Mouse (Mus musculus) liver, adult 2 months (tissue): ENCODE results near the gene Wdr35. TPM values are rescaled to one million over a fixed set of nuclear protein-coding genes. Genes with fewer than 3 reads are reported as not detected.
A peak's percentile ranks its signal among the peaks of the same experiment; 100 is the strongest.

Source experiments
- DNase-seq: peaks from one replicate; pipeline ENCODE4 v3.0.0-alpha.2; 2011; ENCODE audit warnings: low read depth, low spot score; ENCODE audit errors: extremely low read depth
- H3K27ac ChIP-seq: fragments of 200-500 bp; replicated peaks from 2 replicates; pipeline ENCODE4 v1.5.1; 2012; ENCODE audit warnings: low read depth, mild to moderate bottlenecking, control low read depth, inconsistent platforms, low read length; ENCODE audit not compliant: insufficient read depth
- H3K27me3 ChIP-seq: fragments of 200-500 bp; 2 replicates; pipeline ENCODE4 v1.6.1; 2012; ENCODE audit warnings: mild to moderate bottlenecking, moderate library complexity, low read length, inconsistent platforms; ENCODE audit not compliant: control insufficient read depth, insufficient read depth
- H3K36me3 ChIP-seq: fragments of 200-500 bp; 2 replicates; pipeline ENCODE4 v1.6.1; 2012; ENCODE audit warnings: low read length, inconsistent platforms; ENCODE audit not compliant: control insufficient read depth, insufficient read depth
- H3K4me1 ChIP-seq: fragments of 200-500 bp; 2 replicates; pipeline ENCODE4 v1.6.1; 2011; ENCODE audit warnings: low read length; ENCODE audit not compliant: control insufficient read depth, insufficient read depth
- H3K4me3 ChIP-seq: fragments of 200-500 bp; 2 replicates; pipeline ENCODE4 v1.5.1; 2011; ENCODE audit warnings: low read depth, mild to moderate bottlenecking, control low read depth, low read length, moderate library complexity; ENCODE audit not compliant: insufficient read depth
- H3K79me2 ChIP-seq: fragments of 200-500 bp; 2 replicates; pipeline ENCODE4 v1.6.1; 2012; ENCODE audit warnings: inconsistent platforms, mild to moderate bottlenecking, low read length, moderate library complexity; ENCODE audit not compliant: control insufficient read depth, insufficient read depth
- H3K9ac ChIP-seq: fragments of 200-500 bp; 2 replicates; pipeline ENCODE4 v1.6.1; 2012; ENCODE audit warnings: low read depth, mild to moderate bottlenecking, control low read depth, inconsistent platforms, low read length
- CTCF ChIP-seq: fragments of 200-500 bp; IDR thresholded peaks from 2 replicates; pipeline ENCODE4 v1.5.1; 2011; ENCODE audit warnings: low read depth, low read length, control low read depth
- POLR2A ChIP-seq: fragments of 200-500 bp; IDR thresholded peaks from 2 replicates; pipeline ENCODE4 v1.6.1; 2011; ENCODE audit warnings: low read length, control low read depth; ENCODE audit not compliant: insufficient read depth; ENCODE audit errors: extremely low read depth
- WGBS: fragments of 180-500 bp; shearing (Covaris S2); methylation state at CpG from one replicate; pipeline ENCODE4 v1.1.7; 2018; 5-methylcytosine and 5-hydroxymethylcytosine counted together
- polyA plus RNA-seq: library from polyadenylated mRNA; depleted of rRNA; stranded (reverse); fragments of >200 nt; gene quantifications from 2 replicates; pipeline ENCODE4 v1.2.3, GENCODE M21; 2012
- total RNA-seq: library from RNA; depleted of rRNA; stranded (reverse); fragments of >200 nt; gene quantifications from 2 replicates; pipeline ENCODE4 v1.2.3, GENCODE M21; 2014

The Wdr35 gene
- total and polyA plus RNA-seq, 2 experiments = 0.59 to 3.0 TPM

DNA sequence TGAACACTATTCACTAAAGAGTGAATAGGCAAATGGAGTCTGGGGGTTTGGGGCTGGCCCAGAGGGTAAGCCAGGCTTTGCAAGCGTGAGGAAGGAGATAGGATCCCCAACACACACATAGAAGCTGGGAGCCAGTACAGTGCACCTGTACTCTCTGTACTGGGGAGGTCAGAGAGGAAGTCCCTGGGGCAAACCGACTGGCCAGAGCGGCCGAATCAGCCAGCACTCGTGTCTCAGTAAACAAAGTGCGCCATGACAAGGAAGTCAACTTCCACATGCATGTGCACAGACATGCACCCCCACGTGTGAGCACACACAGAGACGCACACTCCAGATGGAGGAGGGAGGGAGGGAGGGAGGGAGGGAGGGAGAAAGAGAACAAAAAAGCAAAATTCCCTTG is 19.5 kb downstream of the Wdr35 start:
- H3K4me1 ChIP-seq = no peaks in the 10 kb centered on the region
- no peak for DNase-seq

DNA sequence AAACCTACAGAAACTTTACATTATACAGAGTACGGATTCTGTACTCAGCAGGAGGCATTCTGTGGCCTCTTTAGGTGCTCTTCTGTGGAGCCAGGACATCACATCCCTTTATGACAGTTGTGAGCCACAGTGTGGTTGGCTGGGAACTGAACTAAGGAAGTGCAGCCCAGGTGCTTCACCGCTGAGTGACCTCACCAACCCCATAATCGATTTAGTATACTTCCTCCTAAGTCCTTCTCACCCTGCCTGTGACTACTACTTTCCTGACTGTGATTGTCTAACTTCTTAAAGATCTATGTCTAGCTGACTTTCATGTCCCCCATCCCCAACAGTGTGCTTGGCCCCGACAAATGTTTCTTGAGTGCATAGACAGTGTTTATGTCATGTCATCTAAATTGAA is 24.6 kb downstream of the Wdr35 start:
- H3K27ac ChIP-seq = no peak overlapping the region
- H3K4me1 ChIP-seq = 0 out of 2 replicates have a peak, but pooled peaks cover 2% of the 10 kb centered on the region
- H3K36me3 ChIP-seq = no peaks in the 10 kb centered on the region
- no peak overlapping the region for H3K4me3 ChIP-seq
- no peak for DNase-seq
- no peak overlapping the region for H3K9ac ChIP-seq
- H3K79me2 ChIP-seq = no peaks in the 10 kb centered on the region
- 88% methylated on average over 4 of the region's 4 CpGs for WGBS
- H3K27me3 ChIP-seq = no peaks in the 10 kb centered on the region
- TF ChIP-seq POLR2A = no peak
- no peak for TF ChIP-seq CTCF

More for the DNA sequence above, 19.5 kb downstream of the Wdr35 start:
- 67% methylated on average over 8 of the region's 8 CpGs for WGBS
- no peaks in the 10 kb centered on the region for H3K36me3 ChIP-seq
- no peak overlapping the region for H3K9ac ChIP-seq
- H3K27ac ChIP-seq = no peak overlapping the region
- H3K79me2 ChIP-seq = no peaks in the 10 kb centered on the region
- no peak overlapping the region for H3K4me3 ChIP-seq
- no peak for TF ChIP-seq POLR2A
- no peak for TF ChIP-seq CTCF
- no peaks in the 10 kb centered on the region for H3K27me3 ChIP-seq

DNA sequence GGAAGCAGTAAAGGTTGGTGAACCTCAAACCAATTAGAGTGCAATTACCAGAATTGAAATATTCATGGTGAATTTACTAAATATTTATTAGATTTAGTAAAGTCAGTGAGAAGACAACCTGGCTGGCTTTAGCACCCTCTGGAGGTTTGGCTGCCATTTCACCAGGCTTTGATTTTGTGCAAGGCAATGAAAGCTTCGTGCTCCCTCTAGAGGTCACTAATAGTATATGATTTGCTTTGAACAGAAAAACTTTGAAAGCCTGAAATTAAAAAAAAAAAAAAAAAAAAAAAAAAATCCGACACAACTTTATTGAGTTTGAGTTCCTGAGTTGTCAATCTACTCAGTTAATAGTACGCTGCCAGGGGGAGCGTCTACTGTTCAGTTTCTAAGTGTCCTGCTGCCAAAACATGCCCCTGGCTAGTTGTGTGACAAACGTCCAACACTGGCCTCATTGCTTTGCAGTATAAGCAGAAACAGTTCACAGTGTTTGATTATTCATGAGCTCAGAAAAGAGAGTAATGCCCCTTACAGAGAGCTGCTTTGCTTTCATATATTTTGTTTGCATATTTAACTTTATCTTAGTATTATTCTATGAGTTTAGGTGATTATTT is 28.5 kb downstream of the Wdr35 start:
- no peak overlapping the region for H3K27ac ChIP-seq
- no peaks in the 10 kb centered on the region for H3K79me2 ChIP-seq
- H3K4me1 ChIP-seq = 0 out of 2 replicates have a peak, but pooled peaks cover 2% of the 10 kb centered on the region
- no peak overlapping the region for H3K4me3 ChIP-seq
- WGBS = 5% methylated on average over 5 of the region's 5 CpGs
- no peaks in the 10 kb centered on the region for H3K27me3 ChIP-seq
- TF ChIP-seq POLR2A (no peak), CTCF (peak; percentile 69)
- H3K9ac ChIP-seq = 0 out of 2 replicates have a peak overlapping the region, but pooled peaks have one; percentile 34
- peak; percentile 76 for DNase-seq
- H3K36me3 ChIP-seq = no peaks in the 10 kb centered on the region

DNA sequence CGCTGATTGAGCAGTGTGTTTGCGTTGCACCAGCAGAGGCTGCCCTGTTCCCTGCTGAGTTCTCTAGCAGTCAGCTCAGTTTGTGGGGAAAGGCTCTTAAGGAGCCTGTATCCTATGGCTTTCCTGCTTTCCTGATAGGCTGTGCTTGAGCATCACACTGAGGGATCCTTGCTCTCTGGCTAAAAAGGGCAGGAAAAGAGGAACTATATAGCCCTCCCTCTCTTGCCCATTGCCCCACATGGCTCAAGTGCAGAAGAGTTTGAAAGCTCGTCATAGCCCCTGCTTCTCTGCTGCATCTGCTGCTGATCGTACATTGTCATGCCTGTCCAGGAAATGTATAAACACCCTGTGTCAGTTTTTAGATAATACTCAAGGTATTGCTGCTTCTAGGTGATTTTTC is 33.5 kb downstream of the Wdr35 start:
- no peak overlapping the region for H3K27ac ChIP-seq
- DNase-seq = no peak
- H3K4me1 ChIP-seq = 0 out of 2 replicates have a peak, but pooled peaks cover 2% of the 10 kb centered on the region
- no peaks in the 10 kb centered on the region for H3K36me3 ChIP-seq
- TF ChIP-seq CTCF = no peak
- TF ChIP-seq POLR2A = no peak
- H3K79me2 ChIP-seq = no peaks in the 10 kb centered on the region
- no peak overlapping the region for H3K9ac ChIP-seq
- no peaks in the 10 kb centered on the region for H3K27me3 ChIP-seq
- H3K4me3 ChIP-seq = no peak overlapping the region
- WGBS = 53% methylated on average over 4 of the region's 4 CpGs

DNA sequence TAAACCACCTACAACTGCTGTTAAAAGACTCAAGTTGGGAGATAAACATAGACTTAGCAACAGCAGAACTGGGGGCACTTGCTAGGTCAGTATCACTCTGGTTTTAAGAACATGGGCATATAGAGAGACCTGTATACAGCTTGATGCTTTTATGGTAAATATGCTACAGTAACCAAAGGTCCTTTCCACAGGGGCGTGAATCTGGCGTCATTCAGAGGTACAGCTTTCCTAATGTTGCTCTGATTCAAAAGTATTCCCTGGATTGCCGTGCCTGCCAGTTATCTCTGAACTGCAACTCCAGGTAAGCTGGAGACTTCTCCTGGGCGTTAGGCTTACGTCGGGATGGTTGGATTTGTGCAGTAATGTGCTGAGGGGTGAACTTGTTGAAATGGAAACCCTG is 34.1 kb downstream of the Wdr35 start:
- DNase-seq = no peak
- WGBS = 95% methylated on average over 6 of the region's 6 CpGs
- Histone ChIP-seq H3K27me3 (no peaks in the 10 kb centered on the region), H3K4me3 (no peak overlapping the region), H3K9ac (no peak overlapping the region), H3K27ac (no peak overlapping the region), H3K4me1 (no peaks in the 10 kb centered on the region), H3K79me2 (no peaks in the 10 kb centered on the region), H3K36me3 (peaks cover 2% of the 10 kb centered on the region)
- TF ChIP-seq POLR2A (no peak), CTCF (no peak)

DNA sequence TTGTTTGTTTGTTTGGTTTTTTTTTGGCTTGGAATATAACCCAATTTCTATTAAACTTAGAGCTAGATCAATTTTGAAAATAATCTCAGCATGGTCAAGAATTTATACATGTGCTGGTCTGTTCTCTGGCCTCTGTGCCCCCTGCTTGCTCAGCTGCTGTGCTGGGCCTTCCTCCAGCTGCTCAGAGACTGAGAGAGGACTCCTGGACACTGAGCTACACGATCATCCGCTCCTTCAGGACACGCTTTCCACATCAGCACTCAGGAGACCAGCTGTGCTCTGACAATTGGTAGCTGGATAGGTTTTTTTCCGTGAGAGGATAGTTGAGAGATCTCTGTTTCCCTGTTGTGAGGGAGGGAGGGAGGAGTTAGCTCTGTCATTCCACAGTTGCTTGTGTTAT is 36.6 kb downstream of the Wdr35 start:
- H3K27ac ChIP-seq = no peak overlapping the region
- peaks cover 4% of the 10 kb centered on the region for H3K36me3 ChIP-seq
- H3K4me1 ChIP-seq = no peaks in the 10 kb centered on the region
- H3K9ac ChIP-seq = no peak overlapping the region
- H3K4me3 ChIP-seq = no peak overlapping the region
- no peaks in the 10 kb centered on the region for H3K27me3 ChIP-seq
- no peak for DNase-seq
- whole genome bisulfite sequencing = 83% methylated on average over 4 of the region's 4 CpGs
- H3K79me2 ChIP-seq = no peaks in the 10 kb centered on the region
- TF ChIP-seq CTCF (no peak), POLR2A (no peak)
